Mouse (Mus musculus) lung, postnatal 0 days (tissue): ENCODE measurements around the gene Col6a6.

Experiments used
- CTCF ChIP-seq: IDR thresholded peaks from 2 replicates; pipeline ENCODE4 v1.5.1; 2016; ENCODE audit warnings: antibody characterized with exemption, mild to moderate bottlenecking
- EP300 ChIP-seq: IDR thresholded peaks from 2 replicates; pipeline ENCODE4 v1.6.1; 2016; ENCODE audit warnings: antibody characterized with exemption, mild to moderate bottlenecking, control low read depth

DNA sequence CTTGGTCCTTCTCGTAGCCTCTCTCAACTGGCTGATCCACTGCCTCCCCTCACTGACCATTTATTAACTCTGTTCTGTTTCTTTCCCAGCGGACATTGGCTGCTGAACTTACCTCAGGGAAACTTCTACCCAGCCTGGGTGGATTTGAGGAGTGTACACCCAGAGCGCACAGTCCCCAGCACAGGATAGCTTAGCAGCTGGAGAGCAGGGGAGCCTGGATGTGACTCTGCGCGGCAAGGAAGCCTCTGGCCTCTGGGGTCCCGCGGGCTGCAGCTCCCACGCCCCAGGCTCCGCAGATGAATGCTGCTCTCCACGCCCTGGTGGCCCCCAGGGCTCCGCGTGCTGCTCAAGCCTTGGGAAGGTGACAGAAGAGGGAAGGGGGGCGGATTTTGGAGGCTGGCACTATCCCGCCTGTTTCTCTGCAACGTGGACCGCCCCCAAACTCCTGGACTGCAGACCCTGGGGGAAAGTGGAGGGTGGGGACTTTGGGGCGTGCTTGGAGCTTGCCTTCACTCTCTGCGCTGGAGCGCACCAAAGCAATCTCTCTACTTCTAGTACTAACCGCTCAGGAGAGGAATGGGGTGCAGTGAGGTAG lies at the start of gene Col6a6:
- TF ChIP-seq CTCF (no peak), EP300 (no peak)
